Mouse (Mus musculus): ENCODE data around the gene Rev3l. TPM values are rescaled to one million over a fixed set of nuclear protein-coding genes. Genes with fewer than 3 reads are reported as not detected.

The Rev3l gene
- total RNA-seq (2022) = 10 to 100 TPM; 21.0 to 34.0 (median 26.8) TPM

DNA sequence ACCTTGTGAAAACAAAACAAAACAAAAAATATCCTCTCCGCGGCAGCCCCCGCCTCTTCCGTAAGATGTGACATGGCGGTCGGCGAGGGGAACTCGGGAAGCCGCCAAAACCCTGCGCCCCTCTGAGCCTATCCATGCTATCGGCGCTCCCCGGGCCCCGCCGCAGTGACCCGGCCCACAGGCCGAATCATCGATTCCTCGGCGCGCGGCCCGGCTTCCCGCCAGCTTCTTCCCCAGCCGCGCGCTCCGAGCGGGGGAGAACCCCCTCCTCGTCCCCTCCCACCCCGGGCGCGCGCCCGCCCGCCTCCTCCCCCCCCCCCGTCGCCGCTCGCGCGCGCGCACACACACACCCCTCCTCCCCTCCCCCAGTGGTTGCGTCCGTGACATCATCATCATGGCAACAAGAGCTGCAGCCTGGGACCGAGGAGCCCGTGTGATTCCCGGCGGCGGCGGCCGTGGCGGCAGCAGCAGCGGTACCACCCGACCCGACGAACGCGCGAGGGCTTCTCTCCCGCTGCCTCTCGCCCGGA lies at the start of gene Rev3l:
TSS of gene Rev3l (plus strand) at position 383 of the 530 bp plus-strand sequence.
- peak; percentile 84 for DNase-seq

DNA sequence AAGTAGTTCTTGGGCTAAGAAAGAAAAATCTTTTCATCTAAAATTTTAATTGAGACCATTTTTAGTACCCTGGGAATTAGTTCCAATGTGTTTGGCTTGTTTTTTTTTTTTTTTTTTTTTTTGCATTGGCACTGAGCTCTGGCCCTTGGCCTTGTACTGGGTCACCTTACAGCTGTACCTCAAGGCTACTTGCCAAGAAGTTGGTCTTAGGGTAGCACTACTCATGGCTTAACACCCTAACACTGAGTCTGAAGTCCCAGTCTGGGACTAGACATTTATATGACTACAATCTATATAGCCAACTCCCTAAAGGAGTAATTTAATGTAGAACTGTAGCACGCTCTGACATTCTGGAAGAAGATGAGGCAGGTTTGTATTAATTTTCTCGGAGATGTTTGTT lies 49.4 kb upstream of the Rev3l start:
- DNase-seq = no peak

DNA sequence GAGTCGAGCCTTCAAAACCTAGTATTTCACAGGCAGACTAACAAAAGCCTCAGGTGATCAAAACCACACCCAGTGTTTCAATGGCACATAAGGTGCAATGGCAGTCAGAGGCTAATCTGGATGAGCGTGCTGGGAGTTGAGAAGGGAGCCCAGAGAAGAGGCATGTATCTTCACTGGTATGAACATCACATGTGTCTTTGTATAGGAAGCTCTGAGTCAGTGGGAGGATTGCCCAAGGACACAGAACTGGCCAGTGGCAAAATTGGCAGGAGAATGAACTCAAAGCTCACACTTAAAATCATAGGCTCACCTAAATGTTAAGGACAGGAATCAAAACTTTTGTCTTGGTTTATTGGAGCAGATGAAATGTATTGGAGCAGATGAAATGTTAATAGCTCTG lies 48.4 kb upstream of the Rev3l start:
- DNase-seq = peak; percentile 32

DNA sequence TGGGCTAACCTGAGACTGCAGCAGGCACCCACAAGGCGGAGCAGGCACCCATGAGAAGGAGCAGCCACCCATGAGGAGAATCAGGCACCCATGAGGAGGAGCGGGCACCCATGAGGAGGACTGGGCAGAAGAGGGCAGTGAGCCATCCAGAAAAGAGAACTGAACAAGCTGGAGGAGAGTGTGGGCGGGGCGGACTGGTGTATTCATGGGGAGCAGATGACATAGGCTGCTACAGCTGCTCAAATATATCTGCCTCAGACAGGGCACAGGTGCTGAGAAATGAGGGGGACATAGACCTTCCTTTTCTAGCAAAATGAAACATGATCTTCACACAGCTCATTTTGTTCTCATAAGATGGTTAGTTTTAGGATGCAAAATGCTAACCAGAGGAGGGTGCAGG lies 45.1 kb upstream of the Rev3l start:
- DNase-seq = no peak

DNA sequence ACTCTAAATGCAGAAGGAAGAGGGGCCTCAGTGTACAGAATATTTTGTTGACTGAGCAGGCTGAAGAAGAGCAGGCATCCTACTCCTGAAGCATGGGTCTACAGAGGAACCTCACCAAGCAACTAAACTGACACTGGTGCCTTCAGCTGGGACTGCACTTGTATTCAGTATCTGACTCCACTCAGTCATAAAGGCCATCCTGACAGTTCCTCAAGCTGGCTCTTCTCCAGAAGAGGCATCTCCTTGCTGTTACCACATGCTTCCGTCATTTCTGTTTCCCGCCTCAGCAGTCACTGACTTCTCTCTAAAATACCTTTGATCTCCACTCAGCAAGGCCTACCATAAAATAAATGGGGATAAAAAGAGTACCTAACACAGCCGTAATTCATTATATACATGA lies 44.1 kb upstream of the Rev3l start:
- no peak for DNase-seq

DNA sequence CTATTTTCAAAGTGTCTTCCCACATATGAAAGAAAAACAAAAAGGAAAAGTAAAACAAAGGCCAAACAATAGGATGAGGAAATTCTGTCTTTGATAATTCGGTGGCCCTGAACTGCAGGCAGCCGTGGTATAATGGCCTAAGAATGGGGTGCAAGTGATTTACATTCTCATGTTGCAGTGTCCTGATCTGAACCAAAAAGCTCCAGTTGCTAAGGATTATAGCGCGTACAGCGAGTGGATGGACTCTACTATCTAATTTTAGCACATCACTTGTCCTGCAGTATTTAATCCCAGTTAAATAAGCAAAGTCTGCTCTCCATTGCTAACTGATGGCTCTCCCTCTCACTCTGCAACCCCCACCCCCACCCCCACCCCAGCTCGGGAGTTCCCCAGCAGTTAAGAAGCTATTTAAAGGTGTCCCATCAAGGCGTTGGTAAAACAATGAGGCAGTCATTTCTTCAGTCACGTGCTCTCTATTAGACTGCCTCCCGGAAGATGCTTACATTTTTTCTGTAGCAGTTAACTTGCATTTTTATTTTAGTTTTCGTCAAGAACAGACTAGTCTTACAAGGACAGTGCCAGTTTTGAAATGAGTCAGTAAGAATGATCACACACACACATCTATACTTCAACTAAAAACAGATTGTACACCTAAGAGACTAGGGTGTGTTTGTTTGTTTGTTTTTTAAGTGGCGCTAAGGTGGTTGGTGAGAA lies 40.4 kb upstream of the Rev3l start:
- DNase-seq = no peak

DNA sequence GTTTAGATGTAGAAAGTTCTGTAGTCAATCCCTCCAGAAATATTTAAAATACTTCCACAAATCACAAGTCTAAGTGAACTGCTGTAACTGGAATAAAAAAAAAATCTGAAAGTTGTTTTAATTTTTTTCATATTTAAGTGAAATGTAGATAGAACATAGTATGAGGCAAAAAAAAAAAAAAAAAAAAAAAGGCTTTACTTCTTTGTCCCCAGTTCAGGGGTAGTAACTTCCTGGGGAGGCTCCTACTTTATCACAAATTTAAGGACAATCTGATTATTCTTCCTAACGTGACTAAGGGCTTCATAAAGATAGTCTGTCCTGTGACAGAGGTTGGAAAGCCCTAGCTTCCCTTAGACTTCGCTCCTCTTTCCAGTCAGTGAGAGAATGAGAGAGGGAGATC lies 39.8 kb upstream of the Rev3l start:
- DNase-seq = no peak

DNA sequence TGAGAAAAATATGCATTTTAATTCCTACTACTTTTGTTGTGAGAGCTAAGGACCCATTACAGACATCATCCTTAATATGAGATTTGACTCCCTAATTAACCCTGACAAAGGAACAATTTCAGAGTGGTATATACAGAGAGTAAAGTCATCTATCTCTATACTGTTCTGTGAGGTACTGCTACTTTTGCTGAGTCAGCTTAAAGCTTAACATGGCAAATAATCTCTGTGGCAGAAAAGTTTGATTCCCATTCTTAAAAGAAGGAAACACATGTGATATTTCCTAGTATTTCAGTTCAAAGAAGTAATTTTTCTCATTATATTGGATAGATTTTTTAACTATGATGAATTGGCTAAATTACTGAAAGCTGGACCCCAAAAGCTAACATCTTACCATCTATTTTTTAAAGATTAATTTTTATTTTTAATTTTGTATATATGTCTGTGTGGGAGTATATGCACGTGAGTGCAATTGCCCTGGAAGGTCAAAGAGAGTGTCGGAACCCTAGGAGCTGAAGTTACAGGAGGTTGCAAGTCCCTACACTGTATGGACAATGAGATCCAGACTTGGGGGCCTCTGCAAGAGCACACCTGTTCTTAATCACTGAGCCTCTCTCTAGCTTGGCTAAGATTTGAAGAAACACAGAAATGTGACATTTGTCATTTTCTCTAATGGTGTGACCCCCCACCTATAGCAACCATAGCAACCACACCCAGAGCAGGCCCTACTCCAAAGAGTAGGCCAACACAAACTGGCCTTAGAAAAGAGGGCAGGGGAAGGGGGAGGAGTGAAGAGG lies 24.0 kb upstream of the Rev3l start:
- DNase-seq = no peak

DNA sequence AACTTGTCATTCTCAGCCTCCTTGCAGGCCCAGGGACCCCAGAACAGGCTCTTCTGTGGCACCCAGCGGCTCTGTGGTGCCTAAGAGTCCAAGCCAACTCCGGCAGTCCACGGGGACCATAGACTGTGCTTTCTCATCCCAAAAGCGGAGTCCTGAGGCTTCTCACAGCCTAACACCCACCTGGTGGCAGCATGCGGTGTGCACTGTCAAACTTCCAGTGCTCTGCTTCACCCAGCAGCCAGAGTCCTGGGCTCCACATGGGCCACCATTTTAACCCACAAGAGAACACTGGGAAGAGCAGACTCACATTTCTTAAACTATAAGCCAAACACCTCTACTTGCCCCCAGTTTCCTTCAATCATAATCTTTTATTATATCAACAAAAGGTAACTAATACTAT lies 15.0 kb upstream of the Rev3l start:
- DNase-seq = no peak

DNA sequence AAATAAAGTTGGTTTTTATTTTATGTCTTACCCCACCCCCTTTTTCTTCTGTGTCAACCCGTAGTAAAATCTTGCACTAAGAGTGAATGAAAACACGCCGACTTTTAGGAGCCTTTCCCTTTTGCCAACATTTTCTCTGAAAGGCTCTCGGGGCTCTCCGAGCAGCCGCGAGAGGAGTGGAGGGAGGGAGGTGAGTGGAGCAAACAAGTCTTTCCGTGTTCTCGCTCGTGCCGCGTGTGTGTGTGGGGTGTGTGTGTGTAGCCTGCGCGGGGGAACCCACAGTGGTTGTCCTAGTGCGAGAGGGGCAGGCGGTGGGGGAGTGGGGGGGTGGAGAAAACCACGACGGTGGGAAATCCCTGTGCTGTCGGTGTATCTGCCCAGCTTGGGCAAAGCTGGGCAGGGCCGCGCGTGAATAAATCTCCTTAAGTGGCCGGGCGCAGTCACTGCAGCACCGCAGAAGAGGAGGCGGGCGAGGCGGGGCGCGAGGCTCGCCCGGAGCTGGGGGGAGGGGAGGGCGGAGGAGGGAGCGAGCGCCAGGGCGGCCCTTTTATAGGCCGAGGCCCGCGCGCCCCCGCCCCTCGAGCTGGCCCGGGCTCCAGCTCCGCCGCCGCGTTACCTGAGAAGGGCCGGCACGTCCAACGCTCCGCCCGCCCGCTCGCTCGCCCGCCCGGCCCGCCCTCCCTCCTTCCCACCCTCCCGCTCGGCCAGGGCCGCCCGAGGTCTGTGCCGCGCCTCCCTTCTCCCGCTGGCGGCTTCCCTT lies 762 bp upstream of the Rev3l start:
- peak; percentile 86 for DNase-seq

DNA sequence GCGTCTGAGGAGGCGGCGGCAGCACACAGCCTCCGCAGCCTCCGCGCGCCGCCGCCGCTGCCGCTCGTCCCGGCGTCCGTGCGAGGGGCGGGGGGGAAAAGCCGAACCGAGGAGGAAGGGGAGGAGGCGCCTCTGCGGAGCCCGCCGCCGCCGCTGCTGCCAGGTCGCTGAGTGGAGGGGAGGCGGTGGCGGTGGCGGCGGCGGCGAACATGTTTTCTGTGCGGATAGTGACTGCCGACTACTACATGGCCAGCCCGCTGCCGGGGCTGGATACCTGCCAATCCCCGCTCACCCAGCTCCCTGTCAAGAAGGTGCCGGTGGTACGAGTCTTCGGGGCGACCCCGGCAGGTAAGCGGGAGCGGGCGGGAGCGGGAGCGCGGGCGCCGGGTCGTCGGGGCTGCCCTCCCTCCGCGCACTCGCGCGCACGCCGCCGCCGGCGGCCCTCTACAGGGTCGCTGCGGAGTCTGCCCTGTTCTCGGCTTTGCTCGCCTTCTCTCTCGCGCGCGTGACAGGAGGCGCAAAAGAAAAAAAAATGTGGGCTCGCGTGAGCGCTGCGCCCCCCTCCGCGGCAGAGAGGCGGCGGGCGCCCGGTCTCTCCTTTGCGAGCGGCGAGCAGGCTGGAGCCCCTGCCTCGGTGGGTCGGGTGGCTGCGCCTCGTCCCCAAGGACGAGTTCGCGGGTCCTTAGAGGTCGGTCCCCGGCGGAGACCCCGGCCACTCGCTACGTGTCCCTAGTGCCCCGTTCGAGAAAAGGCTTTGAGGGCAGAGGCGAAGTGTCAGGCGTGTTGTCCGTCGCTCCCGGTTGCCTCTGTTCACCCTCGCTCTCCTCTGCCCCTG lies 565 bp downstream of the Rev3l start:
- peak; percentile 64 for DNase-seq

DNA sequence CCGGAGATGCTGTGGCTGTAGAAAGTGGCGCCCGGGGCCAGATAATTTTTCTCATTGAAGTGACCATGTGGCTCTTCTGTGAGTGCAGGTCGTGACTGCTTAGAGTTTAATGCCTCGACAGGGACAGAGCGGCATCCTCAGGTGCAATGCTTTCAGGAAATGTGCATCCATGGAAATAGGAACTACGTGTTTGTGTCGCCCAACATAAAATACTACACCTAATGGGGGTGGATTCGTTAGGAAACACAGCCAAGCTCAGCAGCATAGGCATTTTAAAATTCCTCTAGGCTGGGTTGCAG lies 1.1 kb downstream of the Rev3l start:
- no peak for DNase-seq

DNA sequence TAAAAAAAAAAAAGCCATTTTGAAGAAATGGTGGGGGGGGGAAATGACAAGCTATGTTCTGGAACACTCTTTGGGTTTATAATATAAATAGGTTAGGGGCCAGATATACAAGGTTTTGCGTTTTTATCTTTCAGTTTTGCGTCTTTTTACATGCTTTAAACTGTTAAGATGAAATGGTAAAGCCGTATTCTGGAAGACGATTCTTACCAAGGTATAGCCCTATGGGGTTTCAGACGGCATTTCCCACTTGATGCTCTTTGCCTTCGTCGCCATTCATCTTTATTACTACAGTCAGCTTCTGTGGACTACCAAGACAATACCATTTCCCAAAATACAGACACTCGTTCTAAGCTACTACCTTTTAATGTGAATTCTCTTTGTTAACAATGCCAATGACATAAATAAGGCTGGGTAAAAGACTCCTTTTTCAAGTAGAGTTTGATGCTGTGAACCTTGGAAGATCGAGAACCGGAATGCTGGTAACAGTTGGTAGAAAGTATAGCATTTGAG lies 1.6 kb downstream of the Rev3l start:
- no peak for DNase-seq

DNA sequence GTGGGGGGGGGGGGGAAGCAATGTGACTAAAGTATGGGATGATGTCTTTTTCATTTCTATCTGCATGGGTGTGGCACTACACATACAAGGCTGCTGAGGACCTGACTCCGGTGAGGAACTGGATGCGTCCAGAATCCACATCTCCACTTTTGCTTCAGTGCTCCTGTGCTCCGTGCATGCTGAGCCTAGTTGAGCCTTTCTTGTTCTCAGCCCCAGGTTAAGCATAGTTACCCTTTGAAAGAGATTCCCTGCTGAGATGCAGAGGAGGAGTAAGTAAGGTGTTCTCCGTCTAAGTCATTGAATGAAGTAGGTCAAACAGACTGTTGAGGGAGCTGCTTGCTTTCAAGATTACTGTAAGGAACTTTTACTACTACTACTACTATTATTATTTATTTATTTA lies 4.3 kb downstream of the Rev3l start:
- no peak for DNase-seq

DNA sequence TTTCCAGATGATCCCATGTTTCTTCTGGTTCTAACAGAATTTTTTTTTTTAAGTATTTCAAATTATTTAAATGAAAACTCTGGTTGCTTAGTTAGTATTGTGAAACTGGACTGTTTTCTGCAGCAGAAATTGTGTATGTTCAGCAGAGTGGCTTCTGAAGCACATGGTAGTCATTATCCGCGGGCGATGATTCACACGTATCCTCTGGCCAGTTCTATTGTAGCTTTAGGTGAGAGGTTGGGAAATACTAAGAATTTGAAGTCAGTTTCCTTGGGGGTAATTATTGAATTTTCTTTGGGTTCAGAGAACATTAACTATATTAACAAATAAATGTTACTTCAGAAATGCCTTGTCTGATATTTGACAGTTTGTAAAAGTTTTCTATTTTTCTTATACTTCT lies 10.1 kb downstream of the Rev3l start:
- no peak for DNase-seq

DNA sequence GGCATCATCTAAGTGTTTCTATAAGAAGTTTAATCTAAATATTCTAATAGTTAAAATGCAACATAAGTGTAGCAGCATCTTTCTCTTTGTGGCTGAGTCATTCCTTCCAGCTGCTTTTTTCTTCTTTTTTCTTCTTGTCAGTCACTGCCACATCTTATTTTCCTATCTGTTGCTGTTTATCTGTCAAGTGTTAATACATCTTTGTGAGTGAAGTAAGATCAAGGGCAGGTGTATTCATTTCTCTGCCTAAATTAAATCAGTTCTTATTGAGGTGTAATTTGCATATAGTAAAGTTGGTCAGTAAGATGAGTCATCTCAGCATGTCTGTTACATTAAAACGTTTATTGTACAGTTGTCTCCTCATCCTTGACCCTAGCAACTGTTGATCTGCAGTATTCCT lies 32.8 kb downstream of the Rev3l start:
- no peak for DNase-seq

DNA sequence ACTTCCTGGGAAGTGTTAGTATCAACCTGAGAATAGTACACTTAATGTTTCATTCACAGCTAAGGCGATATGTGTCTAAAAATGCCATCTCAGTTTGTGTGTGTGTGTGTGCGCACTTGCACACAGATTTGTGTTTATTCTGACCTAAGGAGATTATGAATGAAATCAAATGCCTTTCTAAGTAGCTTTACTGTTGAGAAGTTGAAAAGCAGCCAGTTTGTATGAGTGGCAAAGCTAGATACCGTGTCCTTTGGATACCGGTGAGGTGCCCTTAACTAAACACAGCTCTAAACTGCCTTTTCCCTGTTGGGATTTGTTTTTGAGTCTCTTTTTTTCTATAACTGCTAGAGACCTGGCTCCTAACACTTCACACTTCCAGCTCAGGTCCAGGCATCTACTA lies 34.8 kb downstream of the Rev3l start:
- no peak for DNase-seq

DNA sequence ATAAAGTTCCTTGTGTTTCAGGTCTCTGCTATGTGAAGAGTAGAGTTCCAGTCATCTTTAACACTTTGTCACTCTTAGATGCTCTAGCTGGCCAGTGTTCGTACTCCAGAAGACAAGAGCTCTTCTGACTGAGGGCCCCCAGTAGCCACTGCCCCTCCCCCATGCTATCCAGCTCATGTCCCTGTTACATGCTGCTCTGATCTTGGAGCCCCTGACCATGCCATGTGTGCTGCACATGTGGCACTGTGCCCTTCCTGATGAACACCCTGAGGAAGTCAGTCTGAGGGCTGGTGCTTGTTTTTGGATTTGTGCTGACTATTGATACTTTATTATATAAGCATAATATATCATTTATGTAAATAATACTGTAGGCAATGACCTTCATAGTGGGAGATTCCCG lies 40.3 kb downstream of the Rev3l start:
- no peak for DNase-seq

DNA sequence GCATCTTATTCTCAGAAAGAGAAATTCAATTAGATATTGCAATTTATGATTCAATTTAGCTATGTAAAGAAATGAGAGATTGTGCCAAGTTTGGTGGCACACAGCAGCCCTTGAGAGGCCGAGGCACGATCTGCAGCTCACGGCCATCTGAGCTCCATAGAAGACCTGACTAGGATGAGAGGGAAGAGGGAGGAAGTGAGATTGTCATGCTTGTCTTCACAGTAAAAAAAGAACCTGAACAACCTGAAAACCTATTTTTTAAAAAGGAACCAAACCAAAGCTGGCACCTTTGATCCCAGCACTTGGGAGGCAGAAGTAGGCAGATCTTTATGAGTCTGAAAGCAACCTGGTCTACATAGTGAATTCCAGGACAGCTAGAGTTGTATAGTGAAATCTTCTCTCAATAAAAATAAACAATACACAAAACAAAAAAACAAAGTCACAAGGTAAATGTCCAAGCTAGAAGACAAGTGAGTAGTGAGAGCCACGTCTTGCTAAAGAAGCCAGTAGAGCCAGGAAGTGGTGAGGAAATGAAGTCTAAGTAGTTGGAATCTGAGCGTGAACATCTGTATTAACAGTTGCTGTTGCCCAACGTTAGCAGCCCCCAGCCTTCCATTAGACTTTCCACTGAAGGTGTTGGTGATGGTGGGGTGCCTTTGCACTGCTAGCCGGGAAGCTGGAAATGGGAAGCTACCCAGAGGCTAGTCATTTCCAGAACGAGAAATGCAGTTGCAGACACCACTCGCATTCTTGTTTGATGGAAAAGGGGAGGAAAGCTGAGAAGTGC lies 42.2 kb downstream of the Rev3l start:
- no peak for DNase-seq

DNA sequence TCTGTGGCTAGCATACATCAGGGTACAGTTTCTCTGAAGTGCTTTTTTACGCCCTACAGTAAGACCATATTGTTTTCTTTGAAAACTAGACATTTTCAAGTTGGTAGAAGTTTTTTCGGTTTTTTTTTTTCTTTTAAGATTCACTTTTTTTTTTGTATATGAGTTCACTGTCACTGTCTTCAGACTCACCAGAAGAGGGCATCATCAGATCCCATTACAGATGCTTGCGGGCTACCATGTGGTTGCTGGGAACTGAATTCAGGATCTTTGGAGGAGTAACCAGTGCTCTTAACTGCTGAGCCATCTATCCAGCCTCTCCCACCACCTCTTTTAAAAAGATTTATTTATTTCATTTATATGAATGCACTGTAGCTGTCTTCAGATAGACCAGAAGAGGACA lies 45.0 kb downstream of the Rev3l start:
- no peak for DNase-seq

DNA sequence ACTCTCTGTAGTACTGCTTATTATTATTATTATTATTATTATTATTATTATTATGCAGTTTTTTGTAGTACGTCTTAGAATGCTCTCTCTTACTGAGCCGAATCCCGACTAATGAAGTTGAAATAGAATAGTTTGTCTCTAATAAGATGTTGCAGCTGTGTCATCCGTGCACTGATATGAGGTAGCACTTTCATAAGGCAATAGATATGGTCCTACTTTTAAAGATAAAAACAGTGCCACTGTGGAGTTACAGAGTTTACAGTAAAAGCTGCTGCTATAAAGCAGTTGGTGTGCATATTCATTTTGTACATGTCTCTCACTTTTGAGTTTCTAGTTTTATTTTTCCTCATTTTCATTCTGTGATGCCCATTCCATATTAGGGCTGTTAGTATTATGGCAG lies 46.4 kb downstream of the Rev3l start:
- no peak for DNase-seq
